Mouse (Mus musculus) mesoderm, embryonic 11.5 days (tissue): ENCODE results near the gene Nop53.
A peak's percentile ranks its signal among the peaks of the same experiment; 100 is the strongest.
"Not testable (repeated sequence)": the region's sequence is repeated elsewhere in the genome, so short reads cannot be mapped to it uniquely, and the experiment has no call there.

ENCODE experiments used
- DNase-seq: peaks from one replicate; pipeline ENCODE4 v3.0.0-alpha.2; 2012; ENCODE audit warnings: low read depth, low spot score

Gene Nop53

DNA sequence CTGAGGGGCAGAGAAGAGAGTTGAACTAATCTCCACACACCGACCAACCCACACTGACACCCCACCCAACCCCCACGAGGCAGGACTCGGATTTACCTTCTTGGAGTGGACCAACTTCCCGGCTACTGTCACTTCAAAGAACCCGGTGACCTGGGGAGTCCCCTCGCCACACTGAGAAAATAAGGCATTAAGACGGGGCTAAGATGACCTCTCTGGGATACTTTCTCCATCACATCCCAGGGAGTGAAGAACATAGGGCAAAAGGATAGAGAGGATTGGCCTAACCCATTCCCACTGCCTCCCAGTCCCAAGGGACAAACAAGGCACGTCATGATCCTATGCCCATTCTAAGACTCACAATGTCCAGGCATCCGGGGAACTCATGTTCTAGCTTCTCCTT lies 25.9 kb downstream of the Nop53 start:
- DNase-seq, result no peak

DNA sequence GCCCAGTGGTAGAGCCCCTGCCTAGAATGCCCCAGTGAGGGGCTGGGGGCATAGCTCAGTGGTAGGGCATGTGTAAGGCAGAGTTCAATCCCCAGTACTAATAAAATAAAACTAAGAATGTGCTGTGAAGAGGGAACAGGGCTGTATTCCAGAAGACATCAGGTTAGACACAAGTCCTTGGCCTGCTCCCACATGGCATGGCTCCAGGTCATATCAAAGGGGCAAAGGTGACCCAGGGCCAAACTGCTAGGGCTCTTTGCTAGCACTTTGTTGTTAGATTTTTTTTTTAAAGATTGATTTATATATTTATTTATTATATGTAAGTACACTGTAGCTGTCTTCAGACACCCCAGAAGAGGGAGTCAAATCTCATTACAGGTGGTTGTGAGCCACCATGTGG lies 27.5 kb downstream of the Nop53 start:
- no peak for DNase-seq

DNA sequence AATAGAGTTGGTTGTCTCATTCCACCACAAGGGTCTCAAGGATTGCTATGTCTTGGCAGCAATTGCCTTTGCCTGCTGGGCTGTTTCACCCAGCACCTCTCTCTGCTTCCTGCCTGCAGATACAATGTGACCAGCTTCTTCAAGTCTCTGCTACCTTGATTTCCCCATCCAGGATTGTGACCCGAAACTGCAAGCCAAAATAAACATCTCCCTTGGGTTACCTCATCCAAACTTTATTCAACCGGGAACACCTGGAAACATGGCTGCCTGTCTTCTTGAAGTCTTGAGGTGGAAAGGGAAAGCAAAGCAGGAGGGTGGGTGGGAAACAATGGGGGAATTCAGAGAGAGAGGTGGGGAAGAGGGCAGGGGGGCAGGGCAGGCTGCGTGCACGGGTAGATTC lies 28.9 kb downstream of the Nop53 start:
- DNase-seq, result no peak

DNA sequence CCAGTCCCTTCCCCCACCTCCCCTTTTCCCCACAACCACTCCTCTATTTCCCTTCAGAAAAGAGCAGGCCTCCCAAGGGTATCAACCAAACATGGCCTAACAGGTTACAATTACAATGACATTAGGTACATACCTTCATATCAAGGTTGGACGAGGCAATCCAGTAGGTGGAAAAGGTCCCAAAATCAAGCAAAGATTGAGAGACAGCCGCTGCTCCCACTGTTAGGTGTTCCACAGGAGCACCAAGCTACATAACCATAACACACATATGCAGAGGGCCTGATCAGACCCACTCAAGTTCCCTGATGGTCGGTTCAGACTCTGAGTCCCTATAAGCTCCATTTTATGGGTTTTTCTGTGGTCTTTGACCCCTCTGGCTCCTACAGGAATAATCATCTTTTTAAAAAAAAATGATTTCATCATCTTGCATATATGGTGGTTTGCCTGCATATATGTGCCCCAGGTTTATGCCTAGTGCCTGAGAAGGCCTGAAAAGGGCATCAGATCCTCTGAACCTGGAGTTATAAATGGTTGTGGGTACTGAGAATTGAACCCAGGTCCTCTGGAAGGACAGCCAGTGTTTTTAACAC lies 29.6 kb downstream of the Nop53 start:
- DNase-seq, result no peak

DNA sequence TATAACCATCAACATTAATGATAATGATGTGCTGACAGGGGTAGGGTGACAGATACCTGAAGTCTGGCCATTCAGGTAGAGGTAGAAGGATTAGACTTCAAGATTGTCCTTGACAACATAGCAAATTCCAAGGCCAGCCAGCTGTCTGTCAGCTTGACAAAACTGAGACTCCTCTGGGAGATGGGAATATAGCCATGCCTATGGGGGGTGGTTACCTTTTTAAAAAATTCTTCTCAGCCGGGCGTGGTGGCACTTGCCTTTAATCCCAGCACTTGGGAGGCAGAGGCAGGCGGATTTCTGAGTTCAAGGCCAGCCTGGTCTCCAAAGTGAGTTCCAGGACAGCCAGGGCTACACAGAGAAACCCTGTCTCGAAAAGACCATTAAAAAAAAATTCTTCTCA lies 30.2 kb downstream of the Nop53 start:
- not testable (repeated sequence) for DNase-seq

DNA sequence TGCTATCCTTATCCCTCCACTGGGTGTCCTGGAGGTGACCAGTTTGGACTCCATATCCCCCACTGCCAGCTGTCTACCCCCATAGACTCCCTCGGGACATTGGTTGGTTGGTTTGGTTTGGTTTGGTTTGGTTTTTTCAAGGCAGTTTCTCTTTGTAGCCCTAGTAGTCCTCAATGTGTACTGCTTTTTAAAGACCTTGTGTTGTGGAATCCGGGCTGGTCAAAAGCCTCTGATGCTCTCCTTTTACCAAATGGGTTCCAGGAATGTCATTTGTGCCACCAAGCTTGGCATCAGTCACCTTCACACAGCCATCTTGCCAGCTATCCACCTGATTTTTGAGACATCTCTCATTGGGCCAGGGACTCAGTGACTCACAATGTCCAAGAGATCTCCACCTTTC lies 31.1 kb downstream of the Nop53 start:
- DNase-seq, result no peak

DNA sequence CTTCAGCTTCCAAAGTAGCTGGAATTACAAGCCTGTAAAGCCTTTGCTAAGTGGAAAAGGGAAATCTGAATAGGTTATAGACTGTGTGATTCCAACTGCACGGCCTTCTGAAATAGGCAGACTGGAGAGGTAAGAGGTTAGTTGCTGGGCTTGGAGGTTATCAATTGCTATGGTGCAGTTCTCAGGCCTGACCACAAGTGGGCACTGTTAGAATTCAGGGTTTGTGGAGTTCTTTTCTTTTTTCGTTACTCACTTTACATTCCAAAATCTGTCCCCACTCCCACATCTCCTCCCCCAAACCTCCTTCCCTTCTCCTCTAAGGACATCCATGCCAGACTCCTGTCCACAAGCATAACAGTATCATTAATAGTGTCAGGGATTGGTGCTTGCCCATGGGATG lies 31.6 kb downstream of the Nop53 start:
- DNase-seq, result peak; percentile 61

DNA sequence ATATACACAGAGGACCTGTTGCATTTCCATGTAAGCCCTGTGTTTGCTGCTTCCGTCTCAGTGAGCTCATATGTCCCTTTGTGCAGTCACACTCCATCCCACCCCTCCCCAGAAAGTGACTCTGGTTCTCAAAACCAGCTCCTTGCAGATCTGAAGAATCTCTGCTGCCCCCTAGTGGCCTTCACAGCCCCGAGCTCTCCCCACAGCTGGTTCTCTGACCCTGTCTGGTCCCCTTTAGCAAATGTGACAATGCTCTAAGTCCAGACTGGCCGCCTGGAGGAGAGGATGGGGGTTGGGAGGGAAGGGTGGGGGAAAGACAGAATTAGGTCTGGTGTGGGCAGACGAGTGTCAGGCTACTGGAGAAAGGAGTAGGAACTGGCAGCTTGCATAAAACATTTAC lies 33.7 kb downstream of the Nop53 start:
- peak; percentile 92 for DNase-seq

DNA sequence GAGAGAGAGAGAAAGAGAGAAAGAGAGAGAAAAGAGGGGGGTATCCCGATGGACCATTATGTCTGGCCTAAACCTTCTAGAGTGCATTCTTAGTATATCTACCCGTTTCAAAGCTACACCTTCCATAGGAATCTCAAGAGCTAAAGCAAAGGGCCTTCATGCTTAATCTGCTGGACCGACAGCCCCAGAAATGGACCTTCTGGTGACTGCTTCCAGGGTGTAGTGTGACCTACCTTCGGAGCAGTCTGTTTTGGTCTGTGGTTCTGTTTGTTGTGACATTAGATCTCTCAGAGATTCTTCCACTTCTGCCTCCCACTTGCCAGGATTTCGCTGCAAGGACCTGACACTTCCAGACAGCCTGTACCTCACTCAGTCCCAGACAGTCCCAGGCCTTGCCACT lies 35.4 kb downstream of the Nop53 start:
- no peak for DNase-seq

DNA sequence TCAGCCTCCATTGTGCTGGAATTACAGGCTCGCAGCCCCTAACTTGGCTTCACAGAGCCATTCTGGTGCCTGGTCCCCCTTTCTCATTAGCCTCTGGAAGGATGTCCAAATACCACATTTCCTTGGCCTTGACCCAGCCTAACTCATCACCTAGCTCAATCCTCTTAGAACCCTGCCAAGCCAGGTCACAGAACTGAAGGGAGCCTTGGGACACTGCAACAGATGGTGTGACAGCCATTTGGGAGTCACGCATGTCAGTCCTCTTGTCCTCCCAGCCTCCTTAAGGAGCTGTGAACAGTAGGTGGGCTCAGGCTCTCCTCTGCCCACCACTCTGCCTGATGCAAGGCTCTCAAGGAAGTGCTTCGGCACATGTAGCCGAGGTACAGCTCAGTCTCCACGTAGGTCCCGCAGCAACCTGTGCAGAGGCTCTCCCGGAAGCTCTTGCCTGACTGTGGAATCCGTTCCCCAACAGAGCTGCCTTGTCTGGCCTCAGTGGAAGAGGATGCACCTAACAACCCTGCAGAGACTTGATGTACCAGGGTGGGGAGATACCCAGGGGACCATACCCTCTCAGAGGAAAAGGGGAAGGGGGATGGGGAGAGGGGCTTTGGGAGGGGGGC lies 37.8 kb downstream of the Nop53 start:
- no peak for DNase-seq

DNA sequence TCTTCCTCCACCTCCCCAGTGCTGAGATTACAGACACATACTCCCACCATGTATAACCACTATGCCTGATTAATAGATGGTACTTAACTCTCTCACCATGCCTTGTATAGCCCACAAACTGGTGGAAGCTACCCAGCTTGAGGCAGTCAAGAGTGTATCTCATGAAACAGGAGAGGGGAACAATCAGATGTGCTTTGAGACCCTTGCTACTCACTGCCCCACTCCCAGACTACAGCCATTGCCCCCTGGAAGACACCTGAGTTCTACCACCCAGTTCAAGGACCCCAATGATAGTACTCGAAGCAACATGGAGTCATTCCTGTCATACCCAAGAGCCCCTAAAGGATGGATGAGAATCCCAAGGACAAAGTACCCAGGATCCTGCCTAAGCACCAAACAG lies 39.3 kb downstream of the Nop53 start:
- no peak for DNase-seq

DNA sequence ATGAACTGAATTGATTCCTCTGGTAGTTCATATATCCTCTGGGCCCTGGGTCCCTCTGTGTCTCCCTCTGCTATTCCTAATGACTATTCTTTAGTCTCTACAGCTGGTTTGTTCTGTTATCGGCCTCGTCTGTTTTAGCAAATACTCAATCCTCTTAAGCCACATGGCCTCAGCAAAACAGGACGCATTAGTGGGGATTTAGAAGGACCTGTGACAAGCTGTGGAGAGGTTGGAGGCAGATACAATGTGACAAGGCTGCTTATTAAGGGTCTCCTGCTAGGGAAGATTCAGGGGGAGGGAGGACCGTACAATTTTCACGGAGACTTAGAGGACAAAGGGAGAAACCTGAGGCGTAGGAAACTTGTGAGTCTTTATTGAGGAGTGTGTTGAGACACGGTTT lies 40.0 kb downstream of the Nop53 start:
- no peak for DNase-seq

DNA sequence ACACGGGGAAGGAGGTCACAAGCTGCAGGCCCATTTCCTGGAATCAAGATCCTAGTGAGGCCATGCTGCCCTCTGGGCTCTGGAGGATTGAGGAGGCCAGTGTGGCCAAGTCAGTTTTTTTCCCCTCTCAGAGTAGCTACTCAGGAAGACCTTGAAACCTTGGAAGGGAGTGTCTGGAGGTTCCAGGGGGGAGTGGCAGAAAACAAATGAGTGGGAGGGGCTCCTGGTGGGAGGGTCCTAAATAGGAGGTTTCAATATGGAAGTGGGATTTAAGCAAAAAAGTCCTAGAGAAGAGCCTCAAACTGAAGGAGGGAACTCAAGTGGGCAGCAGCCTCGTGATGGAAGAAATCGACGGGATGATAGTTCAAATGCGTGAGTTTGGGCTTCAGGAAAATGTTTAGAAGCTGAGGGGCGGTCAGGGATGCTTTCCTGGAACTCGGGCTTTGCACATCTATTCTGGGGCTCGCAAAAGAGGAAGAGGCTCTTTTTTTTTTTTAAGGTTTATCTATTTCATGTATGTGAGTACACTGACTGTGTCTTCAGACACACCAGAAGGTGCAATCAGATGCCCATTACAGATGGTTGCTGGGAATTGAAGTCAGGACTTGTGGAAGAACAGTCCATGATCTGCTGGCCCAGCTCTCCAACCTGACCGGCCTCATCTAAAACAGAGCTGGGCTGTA lies 44.4 kb downstream of the Nop53 start:
- DNase-seq, result no peak

DNA sequence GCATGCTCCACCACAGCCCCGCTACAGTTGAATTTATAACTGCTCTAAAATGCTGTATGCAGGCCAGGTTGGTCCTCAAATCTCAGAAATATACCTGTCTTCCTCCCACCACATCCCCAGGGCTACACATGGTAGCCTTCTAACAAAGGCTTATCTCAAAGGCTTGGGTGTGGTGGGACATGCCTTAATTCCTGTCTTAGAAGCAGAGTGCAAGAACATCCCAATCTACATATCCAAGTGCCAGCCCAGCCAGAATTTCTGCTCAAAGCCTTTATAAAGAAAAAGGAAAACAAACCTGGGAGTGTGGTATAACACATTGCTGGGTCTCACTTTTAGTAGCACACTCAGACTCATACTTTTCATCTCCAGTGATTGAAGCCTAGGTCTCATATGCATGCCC lies 51.6 kb downstream of the Nop53 start:
- no peak for DNase-seq
